26 mouse cellular contexts compared by ENCODE assay signal in the genomic region with DNA sequence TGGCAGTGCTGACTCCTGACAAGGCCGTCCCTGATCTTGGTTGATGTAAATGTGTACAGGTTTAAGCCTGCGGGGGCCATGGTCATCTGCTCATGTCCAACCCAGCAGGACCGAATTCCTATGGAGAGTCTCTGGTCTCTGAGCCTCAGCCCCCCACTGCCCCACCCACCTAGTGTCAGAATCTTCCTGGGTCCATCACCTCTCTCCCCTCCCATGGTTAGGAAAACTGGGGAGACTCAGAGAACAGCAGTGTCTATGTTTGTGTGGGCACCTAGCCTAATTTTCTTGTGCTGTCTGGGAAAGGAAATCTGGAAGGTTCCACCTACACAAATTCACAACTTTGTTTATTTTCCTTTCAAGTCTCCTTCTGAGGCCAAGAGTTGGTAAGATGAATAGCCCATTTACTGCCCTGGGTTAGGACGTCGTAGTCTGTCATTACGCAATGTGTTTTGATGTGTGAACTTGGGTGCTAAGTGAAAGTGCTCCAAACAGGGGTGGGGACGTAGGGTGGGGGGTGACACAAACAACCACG. TPM values are rescaled to one million over a fixed set of nuclear protein-coding genes. Genes with fewer than 3 reads are reported as not detected.
DNase-seq lines count a peak whose midpoint lies in the region; ATAC-seq and TF ChIP-seq lines count a peak whose summit lies in the region.
"Had no signal": no experiment of that assay in that cellular context is flagged by ENCODE, and none has a peak within 500 bp of the region (broad histone marks: within the 10 kb centered on the region; RNA-seq: fewer than 3 reads in every experiment).

No protein-coding gene starts in this region.

- TF ChIP-seq CTCF in heart, postnatal 0 days (IDR thresholded peaks at IDR 0.05; ENCODE audit: low read depth), result no peak

- H3K4me2 ChIP-seq in heart, postnatal 0 days (ENCODE audit: low read depth, low read length), result no peak overlapping the region
- H3K4me2 ChIP-seq in kidney, embryonic 16.5 days (replicated peaks; ENCODE audit: low read depth, low read length), result no peak overlapping the region
- H3K4me2 ChIP-seq in midbrain, embryonic 11.5 days, result no peak overlapping the region
- H3K4me2 ChIP-seq in midbrain, embryonic 14.5 days (ENCODE audit: low read length), result no peak overlapping the region
- H3K4me2 ChIP-seq: forebrain, embryonic 15.5 days; heart, embryonic 11.5 days; hindbrain, embryonic 14.5 days; lung, embryonic 14.5 days; midbrain, embryonic 12.5 days had no signal

- H3K27me3 ChIP-seq in heart, postnatal 0 days (ENCODE audit: control insufficient read depth, insufficient read depth, low read length), result no peaks in the 10 kb centered on the region
- peaks cover 2% of the 10 kb centered on the region; the same call in 1 of the 2 replicates for H3K27me3 ChIP-seq in kidney, embryonic 16.5 days (ENCODE audit: insufficient read depth, low read length)
- no peaks in the 10 kb centered on the region for H3K27me3 ChIP-seq in midbrain, embryonic 11.5 days (ENCODE audit: control insufficient read depth, insufficient read depth, low read length)
- no peaks in the 10 kb centered on the region for H3K27me3 ChIP-seq in midbrain, embryonic 14.5 days (ENCODE audit: control insufficient read depth, insufficient read depth, low read length)
- H3K27me3 ChIP-seq: forebrain, embryonic 15.5 days had no signal

- no peaks in the 10 kb centered on the region for H3K36me3 ChIP-seq in heart, postnatal 0 days (replicated peaks; ENCODE audit: control insufficient read depth, insufficient read depth, low read length)
- H3K36me3 ChIP-seq in kidney, embryonic 16.5 days (ENCODE audit: insufficient read depth, low read length), result no peaks in the 10 kb centered on the region
- H3K36me3 ChIP-seq in midbrain, embryonic 11.5 days (ENCODE audit: control insufficient read depth, insufficient read depth, low read length), result no peaks in the 10 kb centered on the region
- no peaks in the 10 kb centered on the region for H3K36me3 ChIP-seq in midbrain, embryonic 14.5 days (ENCODE audit: control insufficient read depth, insufficient read depth, low read length)
- H3K36me3 ChIP-seq: forebrain, embryonic 10.5 days; forebrain, embryonic 15.5 days; midbrain, embryonic 12.5 days had no signal

- no peak for ATAC-seq in heart, postnatal 0 days (ENCODE audit: insufficient read depth, low read depth)
- ATAC-seq in kidney, embryonic 16.5 days (ENCODE audit: low FRiP score, low TSS enrichment), result peak; percentile 46
- ATAC-seq in midbrain, embryonic 11.5 days (ENCODE audit: low FRiP score), result no peak
- ATAC-seq in midbrain, embryonic 14.5 days (ENCODE audit: low FRiP score, low TSS enrichment), result no peak
- ATAC-seq: forebrain, embryonic 15.5 days had no signal

- DNase-seq in heart, postnatal 0 days (ENCODE audit: low spot score), result peak; percentile 9
- no peak for DNase-seq in heart, adult 8-10 months (ENCODE audit: low spot score)
- no peak for DNase-seq in kidney, adult 8-10 months
- DNase-seq in midbrain, embryonic 11.5 days (ENCODE audit: low spot score, missing footprints), result peak; percentile 68
- DNase-seq in midbrain, embryonic 14.5 days, result no peak
- peak; percentile 33 for DNase-seq in lung, postnatal 36 days
- DNase-seq in cerebellum, postnatal 14 days, result no peak
- DNase-seq: adrenal gland, adult 2 months; adrenal gland, postnatal 36 days; cerebellum, adult 2 months; cerebellum, postnatal 25 days; gastrocnemius, postnatal 25 days; heart, postnatal 10 days; kidney, postnatal 14 days; liver; lung, embryonic 14.5 days; right cerebral cortex, postnatal 14 days; thymus, postnatal 4 days had no signal

- no peak for TF ChIP-seq EP300 in heart, postnatal 0 days (IDR thresholded peaks at IDR 0.05; ENCODE audit: low read depth)

- H3K4me1 ChIP-seq in heart, postnatal 0 days (ENCODE audit: control insufficient read depth, insufficient read depth), result no peaks in the 10 kb centered on the region
- peaks cover 9% of the 10 kb centered on the region; the same call in 1 of the 2 replicates for H3K4me1 ChIP-seq in kidney, embryonic 16.5 days (ENCODE audit: insufficient read depth, low read length)
- H3K4me1 ChIP-seq in midbrain, embryonic 11.5 days (ENCODE audit: control insufficient read depth, insufficient read depth, low read length), result peaks cover 3% of the 10 kb centered on the region; the same call in 1 of the 2 replicates
- 0 out of 2 replicates have a peak, but pooled peaks cover 4% of the 10 kb centered on the region for H3K4me1 ChIP-seq in midbrain, embryonic 14.5 days (ENCODE audit: control insufficient read depth, insufficient read depth, low read length)

- WGBS in heart, postnatal 0 days, result 61% methylated on average over 8 of the region's 8 CpGs
- WGBS in kidney, embryonic 16.5 days, result 37% methylated on average over 8 of the region's 8 CpGs
- 81% methylated on average over 8 of the region's 8 CpGs for WGBS in midbrain, embryonic 11.5 days
- WGBS in midbrain, embryonic 14.5 days, result 86% methylated on average over 8 of the region's 8 CpGs

- no peak overlapping the region for H3K9ac ChIP-seq in heart, postnatal 0 days (replicated peaks; ENCODE audit: low read depth, low read length)
- H3K9ac ChIP-seq in kidney, embryonic 16.5 days (replicated peaks; ENCODE audit: low read length), result no peak overlapping the region
- no peak overlapping the region for H3K9ac ChIP-seq in midbrain, embryonic 11.5 days (ENCODE audit: low read length)
- no peak overlapping the region for H3K9ac ChIP-seq in midbrain, embryonic 14.5 days (replicated peaks; ENCODE audit: low read length)
- H3K9ac ChIP-seq: forebrain, embryonic 15.5 days; hindbrain, embryonic 14.5 days; liver, embryonic 14.5 days; lung, embryonic 14.5 days; midbrain, embryonic 12.5 days had no signal

- H3K4me3 ChIP-seq in heart, postnatal 0 days (ENCODE audit: low read depth, low read length), result no peak overlapping the region
- H3K4me3 ChIP-seq in kidney, embryonic 16.5 days (ENCODE audit: low read length), result no peak overlapping the region
- no peak overlapping the region for H3K4me3 ChIP-seq in midbrain, embryonic 11.5 days (ENCODE audit: low read depth, low read length)
- H3K4me3 ChIP-seq in midbrain, embryonic 14.5 days (replicated peaks; ENCODE audit: low read depth, low read length), result no peak overlapping the region
- H3K4me3 ChIP-seq: forebrain, embryonic 10.5 days; forebrain, embryonic 15.5 days; midbrain, embryonic 12.5 days had no signal

- no peaks in the 10 kb centered on the region for H3K9me3 ChIP-seq in heart, postnatal 0 days (replicated peaks; ENCODE audit: control insufficient read depth, low read length)
- no peaks in the 10 kb centered on the region for H3K9me3 ChIP-seq in kidney, embryonic 16.5 days (ENCODE audit: low read length)
- H3K9me3 ChIP-seq in midbrain, embryonic 11.5 days (ENCODE audit: control insufficient read depth, low read length), result no peaks in the 10 kb centered on the region
- no peaks in the 10 kb centered on the region for H3K9me3 ChIP-seq in midbrain, embryonic 14.5 days (ENCODE audit: control insufficient read depth, low read length)
- H3K9me3 ChIP-seq: forebrain, embryonic 10.5 days; forebrain, embryonic 15.5 days; midbrain, embryonic 12.5 days had no signal

- H3K27ac ChIP-seq in heart, postnatal 0 days (ENCODE audit: low read depth), result no peak overlapping the region
- H3K27ac ChIP-seq in kidney, embryonic 16.5 days (ENCODE audit: low read length), result no peak overlapping the region
- no peak overlapping the region for H3K27ac ChIP-seq in midbrain, embryonic 11.5 days (ENCODE audit: low read depth, low read length)
- H3K27ac ChIP-seq in midbrain, embryonic 14.5 days (replicated peaks; ENCODE audit: low read depth, low read length), result no peak overlapping the region
- H3K27ac ChIP-seq: forebrain, embryonic 10.5 days; forebrain, embryonic 15.5 days; hindbrain, embryonic 14.5 days; liver, embryonic 14.5 days; midbrain, embryonic 12.5 days had no signal

RNA-seq across cellular contexts. Expression of a gene that starts 42.1 kb away (rescaled TPM):
- total RNA-seq in heart, postnatal 0 days (2014; rRNA removed; ENCODE audit: low replicate concordance), result 6.4 and 8.4 TPM in 2 replicates
- polyA plus RNA-seq in heart, postnatal 0 days (2015; fragmentation: Nextera tagmentation; extraction: Ambion mirVana), result 3.5 and 3.9 TPM in 2 replicates
- 1 to 10 TPM; 3.2 to 3.6 (median 3.4) TPM for total RNA-seq in heart, adult 8-10 months (2022)
- polyA plus RNA-seq in kidney, embryonic 16.5 days (2015; fragmentation: Nextera tagmentation; extraction: Ambion mirVana), result 83.7 and 86.5 TPM in 2 replicates
- 16.6 TPM in 2 replicates for polyA plus RNA-seq in midbrain, embryonic 11.5 days (2014; fragmentation: Nextera tagmentation; extraction: Ambion mirVana)
- polyA plus RNA-seq in midbrain, embryonic 14.5 days (2014; fragmentation: Nextera tagmentation; extraction: Ambion mirVana), result 8.4 and 12.8 TPM in 2 replicates
- total RNA-seq: megakaryocyte, adult 5-6 weeks had no signal

Comparison
In these comparisons a context has a peak if more than half of its experiments do, and no peak if none do; other contexts are left out.
1. DNase-seq: peak in heart, postnatal 0 days (single experiment), midbrain, embryonic 11.5 days (single experiment) and lung, postnatal 36 days (single experiment); none in heart, adult 8-10 months (single experiment), kidney, adult 8-10 months (0 of 2), midbrain, embryonic 14.5 days (single experiment) and cerebellum, postnatal 14 days (0 of 2).